Mouse (Mus musculus): ENCODE results near the gene Mapkbp1.
A peak's percentile ranks its signal among the peaks of the same experiment; 100 is the strongest.

DNA sequence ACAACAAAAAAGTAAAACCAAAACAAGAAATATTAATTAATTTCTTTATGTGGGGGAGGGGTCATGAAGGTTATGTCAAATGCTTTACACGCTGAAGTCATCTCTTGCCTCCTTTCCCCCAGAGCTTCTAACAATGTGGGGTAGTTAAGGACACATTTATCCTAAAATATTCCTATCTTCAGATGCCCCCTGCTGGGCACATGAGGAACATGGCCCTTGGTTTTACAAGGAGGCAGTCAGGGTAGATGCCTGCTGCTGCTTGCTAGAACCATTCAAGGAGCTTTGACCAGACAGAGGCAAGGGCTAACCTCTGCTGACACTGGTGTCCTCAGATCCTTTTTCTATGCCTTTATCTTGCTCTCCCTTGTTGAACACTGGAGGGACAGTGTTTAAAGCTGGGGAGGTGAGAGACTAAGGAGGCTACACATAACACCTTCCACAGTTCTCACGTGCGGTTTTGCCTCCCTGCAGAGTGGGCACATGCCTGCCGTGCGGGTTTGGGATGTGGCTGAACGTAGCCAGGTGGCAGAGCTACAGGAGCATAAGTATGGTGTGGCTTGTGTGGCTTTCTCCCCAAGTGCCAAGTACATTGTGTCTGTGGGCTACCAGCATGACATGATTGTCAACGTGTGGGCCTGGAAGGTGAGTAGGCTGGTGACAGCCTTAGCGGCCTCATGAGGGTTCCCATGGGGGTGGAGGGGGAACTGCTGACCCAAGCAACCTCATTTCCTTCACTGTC lies 39.1 kb downstream of the Mapkbp1 start:
- TF ChIP-seq CTCF (IDR thresholded peaks at IDR 0.05; ENCODE audit: low read depth) (peak; percentile 72), EP300 (IDR thresholded peaks at IDR 0.05; ENCODE audit: low read depth) (no peak)

Measured in liver, embryonic 14.5 days (tissue).